Mouse (Mus musculus) liver, adult 2 months (tissue): Measurements from ENCODE around the gene Gtsf2.

Experiments used
- CTCF ChIP-seq: fragments of 200-500 bp; IDR thresholded peaks from 2 replicates; pipeline ENCODE4 v1.5.1; 2011; ENCODE audit warnings: low read depth, low read length, control low read depth
- POLR2A ChIP-seq: fragments of 200-500 bp; IDR thresholded peaks from 2 replicates; pipeline ENCODE4 v1.6.1; 2011; ENCODE audit warnings: low read length, control low read depth; ENCODE audit not compliant: insufficient read depth; ENCODE audit errors: extremely low read depth

DNA sequence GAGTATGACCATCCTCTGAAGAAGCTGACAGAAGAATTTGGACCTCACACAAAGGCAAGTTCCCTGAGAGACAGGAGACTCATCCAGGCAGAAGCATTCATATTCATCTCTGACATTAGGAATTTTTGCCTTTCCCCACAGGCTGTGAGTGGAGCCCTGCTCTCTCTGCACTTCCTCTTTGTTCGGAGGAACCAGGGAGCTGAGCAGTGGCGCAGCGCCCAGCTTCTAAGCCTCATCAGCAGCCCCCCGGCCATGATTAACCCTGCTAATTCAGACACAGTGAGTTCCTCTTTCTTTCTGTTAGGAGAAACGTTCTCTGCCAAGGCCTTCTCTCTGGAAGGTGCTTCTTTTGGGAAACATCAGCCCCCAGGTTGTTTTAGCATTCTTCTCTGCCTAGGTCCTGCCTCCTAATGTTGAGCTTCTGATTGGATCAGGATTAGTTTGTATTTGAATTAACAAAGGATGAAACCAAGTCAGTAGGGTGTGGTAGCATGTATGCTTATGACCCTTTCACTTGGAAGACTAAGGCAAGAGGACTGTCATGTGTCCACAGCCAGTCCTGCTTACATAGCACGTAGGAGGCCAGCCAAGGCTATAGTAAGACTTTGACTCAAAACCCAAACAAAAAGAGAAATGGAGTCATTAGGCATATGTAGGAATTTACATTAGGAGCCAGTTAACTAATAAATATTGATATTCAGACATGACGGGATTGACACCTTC lies 14.4 kb upstream of the Gtsf2 start:
- TF ChIP-seq CTCF (no peak), POLR2A (no peak)
